Mouse (Mus musculus): ENCODE measurements around the gene Dram1.

Gene Dram1

DNA sequence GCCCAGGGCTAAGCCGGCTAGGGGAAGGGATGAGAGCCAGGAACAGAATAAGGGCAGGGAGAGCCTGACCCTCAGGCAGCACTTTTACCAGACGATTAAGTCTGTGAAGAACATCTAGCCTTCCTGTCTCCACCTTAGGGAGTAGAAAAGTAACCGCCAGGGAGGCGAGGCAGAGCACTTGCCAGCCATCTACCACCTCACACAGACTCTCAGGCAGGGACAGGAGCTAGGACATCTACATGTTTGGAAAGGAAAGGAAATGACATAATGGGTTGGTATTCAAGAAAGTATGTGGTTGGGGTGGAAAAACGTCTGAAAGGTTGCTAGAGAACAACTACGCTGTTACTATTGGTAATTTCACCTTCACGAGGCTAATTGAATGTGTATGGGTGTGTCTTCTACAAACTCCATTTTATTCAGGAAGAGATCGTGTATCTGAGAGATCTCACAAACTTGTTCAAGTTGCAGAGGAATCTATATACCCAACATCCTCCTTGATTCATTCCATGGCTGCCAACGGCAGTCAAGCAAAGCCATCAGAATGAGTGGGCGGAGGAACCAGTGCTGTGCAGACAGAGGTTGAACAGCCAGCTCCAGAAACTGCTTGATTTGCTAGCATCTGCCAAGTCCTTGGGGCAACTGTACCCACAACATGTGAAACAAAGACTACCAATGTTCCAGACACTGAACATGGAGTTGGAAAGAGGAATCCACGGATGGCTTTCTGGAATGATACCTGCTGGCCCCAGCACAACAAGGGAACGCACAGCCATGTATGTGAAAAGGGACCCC, 32.2 kb downstream of the Dram1 start:
- no peak for DNase-seq

DNA sequence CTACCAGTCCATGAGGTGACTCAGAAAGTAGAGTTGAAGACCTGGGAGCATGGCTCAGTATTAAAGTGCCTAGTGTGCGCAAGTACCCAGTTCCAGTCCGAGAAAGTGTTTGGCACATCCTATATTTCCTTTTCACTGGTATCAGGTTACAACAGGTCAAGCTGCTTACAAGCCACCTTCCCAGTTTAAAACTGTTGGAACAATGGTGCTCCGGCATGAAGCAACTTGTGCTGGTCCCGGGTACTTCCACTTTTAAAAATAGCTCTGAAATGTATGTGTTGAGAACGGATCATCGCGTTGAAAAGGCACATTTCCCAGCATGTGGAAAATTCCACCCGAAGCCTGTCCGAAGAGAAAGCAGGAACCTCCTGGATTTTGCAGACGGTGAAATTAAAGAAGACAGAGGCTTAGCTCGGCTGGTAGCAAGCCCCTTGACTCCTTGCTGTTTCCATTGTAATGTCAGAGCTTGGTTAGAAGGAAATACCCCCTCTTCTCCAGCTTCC, 32.9 kb downstream of the Dram1 start:
- no peak for DNase-seq

DNA sequence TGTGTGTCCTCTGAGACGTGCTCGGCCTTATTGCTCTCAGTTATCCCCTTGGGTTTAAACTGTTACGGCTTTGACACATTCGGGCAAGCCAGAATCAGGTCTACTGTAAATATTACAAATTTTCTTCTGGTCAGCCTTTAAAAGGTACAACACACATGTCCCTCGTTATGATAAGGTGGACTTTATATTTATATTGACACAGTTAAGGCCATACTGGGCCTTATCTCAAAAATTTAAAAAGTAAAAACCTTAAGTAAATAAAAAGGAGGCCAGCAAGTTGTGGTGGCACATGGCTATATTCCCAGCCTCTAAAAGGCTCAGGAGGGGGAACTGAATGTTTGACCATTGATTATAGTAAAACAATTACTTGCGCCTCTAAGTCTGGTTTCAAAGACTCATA, 37.5 kb downstream of the Dram1 start:
- no peak for DNase-seq

DNA sequence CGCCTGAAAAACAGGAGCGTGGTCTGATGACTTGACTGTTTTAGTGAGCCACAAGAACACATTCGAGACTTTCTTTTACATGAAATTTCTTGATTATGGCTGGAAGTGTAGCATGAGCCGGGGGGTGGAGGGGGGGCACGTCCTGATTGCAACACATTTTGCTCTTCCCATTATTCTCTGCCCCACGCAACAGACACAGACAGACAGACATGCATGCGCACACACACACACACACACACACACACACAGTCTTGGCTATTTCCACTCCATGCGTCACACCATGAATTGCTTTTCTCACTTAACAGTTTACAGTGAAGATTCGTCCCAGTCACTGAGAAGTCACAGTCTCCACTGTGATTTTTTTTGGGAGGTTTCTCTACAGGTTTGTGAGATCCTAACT, 38.2 kb downstream of the Dram1 start:
- no peak for DNase-seq

DNA sequence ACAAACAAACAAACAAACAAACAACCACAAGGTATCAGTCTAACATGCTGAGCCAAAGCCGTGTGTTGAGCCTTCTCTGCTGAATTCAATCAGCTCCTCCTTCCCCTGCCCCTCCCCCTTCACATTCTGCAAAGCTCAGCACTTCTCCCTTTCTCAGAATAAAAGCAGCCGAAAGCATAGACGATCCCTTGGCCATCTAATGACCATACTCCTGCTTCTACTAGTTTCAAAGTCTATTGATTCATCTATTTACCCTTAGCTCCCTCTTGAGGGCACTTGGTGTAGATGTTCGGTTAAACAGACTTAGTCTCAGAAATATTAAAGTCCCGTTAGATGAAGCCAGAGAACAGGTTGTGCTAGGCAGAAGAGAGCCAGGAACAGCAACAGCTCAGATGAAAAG, 48.2 kb downstream of the Dram1 start:
- DNase-seq: no peak

DNA sequence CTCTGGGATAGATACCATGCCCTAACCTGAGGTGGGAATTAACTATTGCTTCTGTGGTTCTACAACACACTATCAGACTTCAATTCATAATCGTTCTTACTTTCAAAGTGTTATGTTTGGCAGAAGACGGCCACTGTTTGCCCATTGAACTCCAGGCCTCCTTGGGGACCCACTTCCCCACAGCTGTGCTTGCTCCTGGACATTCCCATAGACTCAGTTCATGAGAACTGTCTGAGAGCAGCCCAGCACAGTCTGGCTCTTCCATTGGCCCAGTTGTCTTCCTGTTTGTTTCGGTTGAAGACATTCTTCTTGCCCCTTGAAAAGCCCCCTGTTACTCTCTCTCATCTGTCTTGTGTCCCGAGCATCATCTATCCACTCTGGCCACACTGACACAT, 50.8 kb downstream of the Dram1 start:
- no peak for DNase-seq

DNA sequence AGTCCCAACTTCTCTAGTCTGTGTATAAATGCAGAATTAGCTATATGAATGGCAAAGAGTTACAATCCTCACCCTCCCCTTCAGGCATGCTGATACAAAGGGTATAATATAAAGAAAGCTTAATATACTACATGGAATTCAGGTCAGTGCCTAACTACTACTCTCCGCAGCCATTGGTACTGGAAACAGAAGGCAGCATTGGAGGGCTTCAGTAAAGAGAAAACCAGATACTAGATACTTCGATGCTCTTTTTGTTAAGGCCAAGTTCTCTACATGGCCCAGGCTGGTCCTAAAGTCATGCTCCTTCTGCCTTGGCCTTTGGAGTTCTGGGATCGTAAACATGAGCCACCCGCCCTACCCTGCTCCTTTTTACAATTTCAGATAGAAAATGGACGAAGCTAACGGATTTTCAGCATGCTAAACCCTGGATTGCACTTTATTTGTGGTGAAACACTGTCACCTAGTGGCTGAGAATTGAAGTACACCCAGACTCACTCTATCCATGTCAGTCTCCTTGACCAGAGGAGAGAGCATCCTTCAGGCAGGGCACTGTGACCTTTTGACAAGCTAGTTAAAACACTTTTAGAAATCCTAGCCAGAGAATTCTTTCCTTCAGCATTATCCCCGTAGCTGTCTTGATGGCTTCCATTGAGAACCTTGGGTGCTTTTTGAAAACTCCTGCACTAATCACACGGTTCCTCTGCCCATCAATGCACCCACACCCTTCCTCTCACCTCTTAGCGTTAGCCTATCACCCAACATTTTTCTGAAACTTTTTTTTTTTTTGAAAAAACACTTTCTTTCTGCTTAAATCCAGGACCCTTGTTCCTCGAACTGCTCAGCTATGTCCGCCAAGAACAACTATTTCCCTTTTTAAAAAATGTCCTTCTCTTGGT, 51.5 kb downstream of the Dram1 start:
- peak; percentile 43 for DNase-seq

DNA sequence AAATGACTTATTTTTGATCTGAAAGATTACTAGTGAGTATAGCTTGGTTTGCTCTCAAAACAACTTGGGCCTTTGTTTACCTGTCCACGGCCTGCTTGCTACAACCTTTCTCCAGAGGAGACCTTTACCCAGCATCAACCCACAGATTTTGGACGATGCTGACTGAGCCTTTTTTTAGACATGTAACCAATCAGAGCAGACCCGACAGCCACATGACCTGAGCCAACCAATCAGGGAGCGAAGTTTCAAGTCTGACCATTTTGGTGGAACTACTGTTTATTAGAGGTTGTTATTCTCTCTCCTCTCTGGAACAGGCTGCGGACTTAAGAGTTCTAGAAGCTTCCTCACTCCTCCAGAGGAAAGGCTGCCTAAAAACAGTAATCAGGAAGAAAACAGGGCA, 57.1 kb downstream of the Dram1 start:
- DNase-seq: no peak

DNA sequence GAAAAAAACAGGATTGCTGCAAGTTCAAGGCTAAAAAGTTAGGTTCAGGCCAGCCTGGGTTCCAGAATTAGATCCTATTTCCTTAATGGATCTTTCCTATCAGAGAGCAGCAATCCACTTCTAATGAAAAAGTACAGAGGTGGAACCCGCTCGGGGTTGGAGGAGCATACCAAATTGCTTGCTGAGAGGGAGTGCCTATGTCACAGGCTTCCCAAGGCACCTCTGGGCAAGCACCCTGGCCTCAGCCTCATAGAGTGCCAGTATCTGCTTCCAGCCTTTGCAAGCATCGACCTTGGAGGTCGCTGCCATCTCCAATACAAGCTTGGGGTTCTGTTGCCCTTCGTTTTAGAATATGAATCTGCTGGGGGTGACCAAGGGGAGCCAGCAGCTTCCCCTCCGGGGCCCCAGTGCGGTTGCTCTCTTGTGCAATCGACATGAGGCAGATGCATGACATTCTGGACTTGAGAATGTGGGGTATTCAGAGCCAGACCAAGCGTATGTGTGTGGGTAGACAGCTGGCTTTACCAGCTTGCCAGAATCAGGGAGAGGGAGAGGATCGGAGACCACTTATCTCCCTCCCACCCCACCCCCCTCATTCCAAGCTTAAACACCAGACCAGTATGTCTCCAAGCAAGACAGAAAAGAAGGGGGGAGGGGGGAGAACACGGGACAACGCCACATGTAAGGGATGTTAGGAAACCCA, 58.0 kb downstream of the Dram1 start:
- DNase-seq: no peak

DNA sequence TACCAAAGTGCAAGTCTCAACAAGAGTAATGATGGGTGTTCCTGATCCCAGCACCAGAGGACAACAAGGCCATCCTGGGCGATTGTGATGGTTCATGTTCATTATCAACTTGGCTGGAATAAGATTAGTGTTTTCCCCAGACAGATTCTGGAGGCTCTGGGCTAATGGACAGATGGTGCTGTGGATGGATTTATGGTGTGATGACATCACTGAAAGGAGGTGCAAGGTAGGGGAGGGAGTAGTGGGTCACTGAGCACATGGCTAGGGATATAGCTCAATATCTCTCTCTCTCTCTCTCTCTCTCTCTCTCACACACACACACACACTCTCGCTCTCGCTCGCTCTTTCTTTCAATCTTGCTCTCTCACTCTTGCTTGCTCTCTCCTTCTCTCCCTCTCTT, 60.7 kb downstream of the Dram1 start:
- DNase-seq: no peak

DNA sequence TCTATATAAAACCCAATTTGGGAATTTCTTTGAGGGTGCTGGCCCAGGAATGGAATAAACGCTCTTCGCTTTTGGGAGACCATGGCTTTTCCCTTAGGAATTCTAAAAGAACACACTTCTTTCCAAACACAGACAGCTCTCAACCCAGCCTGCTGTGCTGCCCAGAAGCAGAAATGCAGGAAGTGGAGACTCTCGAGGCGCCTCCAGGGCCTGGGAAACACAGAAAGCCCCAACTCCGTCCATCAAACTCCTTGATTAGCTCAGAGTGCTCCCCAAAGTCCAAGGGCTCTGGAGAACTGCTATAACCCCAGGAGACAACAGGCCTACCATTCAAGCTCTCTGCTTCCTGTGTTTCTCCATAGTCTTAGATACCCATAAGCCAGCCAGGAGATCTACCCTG, 61.7 kb downstream of the Dram1 start:
- no peak for DNase-seq

DNA sequence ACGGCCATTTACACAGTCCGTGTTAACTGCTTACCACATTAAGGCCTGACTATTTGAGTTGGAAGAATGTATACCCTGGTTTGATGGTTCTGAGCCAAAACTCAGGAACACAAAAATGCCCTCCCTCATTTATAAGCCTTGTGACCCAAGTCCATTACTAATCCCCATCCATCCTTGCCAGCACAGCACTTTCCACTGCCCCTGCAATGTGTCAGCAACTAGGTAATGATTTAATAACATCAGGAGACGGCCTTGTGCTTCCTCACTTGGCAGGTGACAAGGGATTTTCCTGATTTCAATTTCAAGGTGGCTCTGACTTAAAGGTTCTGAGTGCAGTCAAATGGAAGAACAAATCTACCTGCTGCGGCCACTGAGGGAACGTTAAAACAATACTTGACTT, 64.0 kb downstream of the Dram1 start:
- no peak for DNase-seq

DNA sequence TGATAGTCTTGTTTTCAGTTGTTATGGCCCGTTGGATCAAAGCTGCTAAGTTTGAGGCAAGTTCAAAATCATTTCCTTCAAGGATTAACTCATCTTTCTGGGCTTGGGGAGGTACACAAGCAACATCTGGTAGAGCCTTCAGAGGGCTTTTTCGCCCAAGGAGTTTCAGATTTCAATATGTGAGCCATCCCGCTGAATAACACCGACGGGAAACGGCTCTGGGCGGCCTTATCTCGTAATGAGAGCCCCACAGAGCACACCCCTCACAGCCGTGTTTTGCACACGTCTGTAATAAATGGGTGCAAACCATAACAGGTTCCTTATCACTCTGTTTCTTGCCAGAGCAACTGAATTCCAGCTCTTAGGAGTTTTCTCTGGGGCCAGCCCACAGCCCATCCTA, 69.0 kb downstream of the Dram1 start:
- DNase-seq: no peak

DNA sequence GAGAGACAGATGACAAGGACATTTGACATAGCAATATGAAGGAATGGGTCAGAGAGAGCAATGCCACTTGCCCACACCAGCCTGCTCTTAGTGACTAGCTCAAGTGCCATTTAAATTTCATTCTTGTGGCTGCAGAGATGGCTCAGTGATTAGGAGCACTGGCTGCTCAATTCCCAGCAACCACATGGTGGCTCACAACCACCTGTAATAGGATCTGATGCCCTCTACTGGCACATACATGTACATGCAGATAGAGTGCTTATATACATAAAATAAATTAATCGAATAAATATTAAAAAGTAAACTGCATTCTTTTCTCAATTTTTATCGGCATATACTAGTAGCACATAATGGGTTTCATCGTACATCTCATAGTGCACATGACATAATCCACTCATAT, 72.6 kb downstream of the Dram1 start:
- DNase-seq: no peak

DNA sequence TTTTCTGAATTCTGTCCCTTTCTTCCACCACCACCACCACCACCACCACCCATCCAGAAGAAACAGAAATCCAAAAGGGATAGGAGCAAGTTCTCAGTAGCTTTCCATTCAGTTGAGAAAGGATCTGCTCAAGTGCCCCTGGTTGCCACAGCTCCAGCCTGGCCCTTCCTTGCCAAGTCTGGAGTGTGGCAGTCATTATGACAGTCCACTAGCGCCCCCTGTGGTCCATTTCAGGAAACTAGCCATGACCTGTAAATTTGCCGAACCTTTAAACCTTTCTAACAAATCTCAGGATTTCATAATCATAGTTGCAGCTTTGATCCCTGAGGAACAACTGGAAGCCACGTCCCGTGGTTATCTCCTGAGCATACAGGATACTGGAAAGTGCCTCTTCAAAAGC, 74.6 kb downstream of the Dram1 start:
- DNase-seq: peak; percentile 11

DNA sequence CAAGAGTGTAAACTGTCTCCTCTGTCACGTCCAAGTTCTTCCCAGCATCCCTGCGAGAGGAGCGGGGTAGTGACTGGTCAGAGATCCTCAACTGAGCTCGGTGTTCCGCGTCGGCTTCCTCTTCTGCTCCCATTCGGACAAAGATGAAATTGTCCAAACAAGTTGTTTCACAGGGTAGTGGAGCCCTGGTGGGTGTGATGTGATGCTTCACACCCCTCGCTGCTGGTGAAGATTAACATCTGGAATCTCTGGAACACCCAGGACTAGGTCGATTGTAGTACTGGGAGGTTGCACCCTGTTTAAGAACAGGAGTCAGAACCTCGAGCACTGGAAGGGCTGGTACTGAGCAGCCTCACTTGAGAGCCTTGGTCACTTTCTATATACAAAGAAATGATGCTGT, 75.8 kb downstream of the Dram1 start:
- DNase-seq: no peak

DNA sequence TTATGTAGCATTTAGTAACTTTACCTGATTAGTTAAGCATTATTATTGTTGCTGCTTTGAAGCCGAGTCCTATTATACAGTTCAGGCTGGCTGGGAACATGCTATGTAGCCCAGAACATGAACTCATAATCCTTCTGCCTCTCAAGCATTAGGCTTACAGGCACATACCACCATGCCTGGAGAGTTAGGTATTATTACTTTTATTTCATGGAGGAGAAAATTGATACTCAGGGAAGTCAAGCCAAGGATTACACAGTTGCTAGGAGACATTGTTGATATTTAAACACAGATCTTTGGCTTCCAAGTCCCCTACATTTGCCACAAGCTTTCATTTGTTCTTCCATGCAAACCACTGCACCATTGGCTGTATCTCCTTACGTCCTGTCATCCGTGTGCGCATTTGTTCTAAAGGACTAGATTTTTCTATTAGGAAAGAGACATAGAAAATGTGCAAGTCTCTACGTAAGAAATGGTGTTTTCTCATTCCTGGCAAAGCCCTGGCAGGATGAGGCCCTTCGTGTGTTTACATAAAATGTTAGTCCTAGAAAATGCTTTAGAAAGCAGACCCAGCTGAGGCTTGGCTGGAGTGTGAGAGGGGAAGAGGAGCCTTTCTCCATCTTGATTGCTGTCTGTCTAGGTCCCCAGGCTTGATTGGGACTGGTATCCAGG, 76.9 kb downstream of the Dram1 start:
- no peak for DNase-seq

DNA sequence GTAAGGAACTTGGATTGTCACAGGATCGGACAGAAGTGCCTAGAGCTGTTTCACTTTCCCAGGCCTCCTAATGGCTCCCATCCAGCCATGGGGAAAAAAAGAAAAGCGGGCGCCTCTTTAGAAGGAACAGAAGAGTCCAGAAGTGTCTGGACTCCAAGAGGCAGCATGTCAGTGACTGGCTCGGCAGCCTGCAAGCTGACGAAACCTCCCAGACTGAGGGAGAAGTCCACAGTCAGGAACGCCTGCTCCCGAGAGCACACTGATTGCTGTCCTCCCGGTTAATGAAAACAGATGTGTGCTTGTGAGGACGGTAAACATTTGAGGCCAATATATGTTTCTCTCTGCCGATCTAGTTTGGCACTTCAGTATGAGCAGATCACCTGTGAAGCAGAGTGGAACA, 81.9 kb downstream of the Dram1 start:
- no peak for DNase-seq

DNA sequence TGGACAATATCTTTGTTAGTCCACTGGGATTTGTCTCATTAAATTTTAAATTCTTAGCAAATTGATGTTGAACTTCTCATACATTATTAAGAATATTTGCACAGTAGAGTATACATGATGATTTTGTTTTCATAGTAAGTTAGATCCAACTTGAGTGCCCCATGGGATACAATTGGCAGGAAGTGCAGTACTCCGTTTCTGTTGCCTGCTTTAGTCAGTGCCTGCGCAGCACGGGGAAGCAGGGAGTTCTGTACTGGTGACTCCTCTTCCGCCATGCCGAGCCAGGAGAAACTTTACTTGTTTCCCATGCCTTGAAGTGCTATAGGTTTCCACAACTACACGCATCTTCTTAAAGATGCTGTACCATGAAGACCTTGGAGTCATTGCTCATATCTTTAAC, 83.8 kb downstream of the Dram1 start:
- DNase-seq: no peak

DNA sequence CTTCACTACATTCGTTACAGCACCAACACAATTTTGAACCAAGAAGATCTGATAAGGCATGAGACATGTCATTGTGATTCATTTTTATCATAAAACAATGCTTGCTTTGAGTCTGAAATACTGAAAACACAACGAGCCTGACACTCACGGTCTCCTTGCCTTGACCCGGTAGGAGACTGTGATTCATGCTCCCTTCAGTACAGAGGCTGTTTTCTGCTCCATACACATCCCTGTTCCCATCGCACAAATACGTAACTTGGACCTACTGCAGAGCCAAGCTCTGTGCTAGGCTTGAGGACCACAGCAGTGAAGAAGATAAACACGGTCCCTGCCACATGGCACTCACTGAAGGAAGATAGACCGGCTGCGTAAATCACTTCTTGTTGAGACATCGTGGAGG, 90.8 kb downstream of the Dram1 start:
- DNase-seq: no peak

DNA sequence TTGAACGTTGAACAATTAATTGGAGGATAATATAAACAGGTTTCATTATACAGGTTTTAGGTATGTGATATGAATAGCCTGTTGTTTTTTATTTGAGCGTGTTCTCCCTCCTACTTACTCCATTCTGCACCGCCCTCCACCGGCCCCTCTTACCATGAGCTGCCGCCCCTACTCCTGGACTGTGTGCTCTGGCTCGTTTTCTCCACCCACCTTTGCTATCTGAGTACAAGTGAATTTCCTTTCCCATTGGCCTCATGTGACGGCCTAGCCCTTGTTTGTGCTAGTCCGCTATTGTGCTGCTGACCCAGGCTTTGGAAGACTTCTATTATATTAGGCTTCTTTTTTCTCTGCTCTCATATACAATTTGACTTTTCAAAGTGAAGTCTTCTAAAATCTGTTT, 91.6 kb downstream of the Dram1 start:
- no peak for DNase-seq

DNA sequence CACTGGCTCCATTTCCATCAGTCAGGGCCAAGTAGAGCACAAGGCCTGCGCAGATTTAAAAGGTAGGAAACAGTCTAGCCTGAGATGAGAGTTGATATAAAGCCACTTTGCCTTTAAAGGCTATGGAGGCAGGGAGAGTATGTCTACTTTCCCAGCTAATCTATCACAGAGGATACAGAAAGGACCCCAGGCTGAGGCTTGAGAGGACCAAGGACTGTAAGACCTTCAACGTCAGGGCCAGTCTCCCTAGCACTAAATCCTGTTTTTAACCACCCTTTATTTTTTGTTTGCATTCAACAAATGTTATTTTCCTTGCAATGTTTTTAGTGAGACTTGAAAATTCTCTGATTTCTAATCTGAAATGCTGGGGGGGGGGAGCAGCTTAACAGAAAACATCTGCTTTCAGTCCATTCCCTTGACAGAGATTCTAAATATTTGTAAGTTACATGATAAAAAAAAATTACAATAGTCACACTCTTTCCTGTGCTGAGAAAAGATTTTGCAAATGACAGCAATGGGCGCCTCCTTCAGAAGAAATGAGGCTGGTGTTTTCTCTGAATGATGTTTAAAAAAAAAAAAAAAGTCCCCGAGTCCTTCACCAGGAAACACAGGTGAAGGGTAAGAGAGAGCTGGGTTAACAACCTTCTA, 94.4 kb downstream of the Dram1 start:
- no peak for DNase-seq
